Mouse (Mus musculus) testis, adult 2 months (tissue): Measurements from ENCODE around the gene Robo3.

Source experiments
- CTCF ChIP-seq: fragments of 200-500 bp; IDR thresholded peaks from 2 replicates; pipeline ENCODE4 v1.5.1; 2012; ENCODE audit warnings: low read depth, mild to moderate bottlenecking, inconsistent platforms, low read length, moderate library complexity; ENCODE audit not compliant: control insufficient read depth, insufficient read depth, insufficient replicate concordance
- POLR2A ChIP-seq: fragments of 200-500 bp; IDR thresholded peaks from 2 replicates; pipeline ENCODE4 v1.6.1; 2012; ENCODE audit warnings: low read depth, mild to moderate bottlenecking, inconsistent platforms, low read length, moderate library complexity; ENCODE audit not compliant: control insufficient read depth

DNA sequence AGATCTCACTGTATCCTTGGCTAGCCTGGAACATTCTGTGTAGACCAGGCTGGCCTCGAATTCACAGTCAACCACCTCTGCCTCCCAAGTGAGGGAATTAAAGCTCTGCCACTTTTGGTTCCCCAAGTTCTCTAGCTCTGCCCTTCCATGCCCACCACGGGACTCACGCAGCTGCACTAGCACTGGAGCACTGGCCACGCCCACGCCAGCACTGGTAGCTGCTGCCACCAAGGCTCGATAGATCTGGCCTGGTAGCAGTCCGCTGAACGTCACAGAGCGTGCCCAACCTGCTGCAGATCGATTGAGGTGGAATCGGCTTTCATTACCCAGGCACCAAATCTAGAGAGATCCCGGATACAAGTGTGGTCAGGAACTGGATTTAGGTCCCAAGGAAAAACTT, 11.8 kb downstream of the Robo3 start:
- TF ChIP-seq CTCF (no peak), POLR2A (no peak)
